Mouse (Mus musculus) left cerebral cortex, adult 8-10 months (tissue): ENCODE data around the gene Phyhipl. TPM values are rescaled to one million over a fixed set of nuclear protein-coding genes. Genes with fewer than 3 reads are reported as not detected.
A peak's percentile ranks its signal among the peaks of the same experiment; 100 is the strongest.

Source experiments
- DNase-seq, 2 experiments: peaks; one replicate each; pipeline ENCODE4 v3.0.0; 2022; ENCODE audit warnings: low spot score in 2 of 2
- total RNA-seq, 4 experiments: library from RNA; stranded (reverse); gene quantifications; 2 replicates each; pipeline ENCODE4 v1.2.4; 2022

Gene Phyhipl
- total RNA-seq, 4 experiments from 2014 or later: 214 to 245 (median 220) TPM

- DNase-seq: peak in 1 of 2 experiments; percentile 4
These were observed 121.8 kb downstream of the Phyhipl start for GRCm38 (mm10) chr10:70533986-70534385.

DNA sequence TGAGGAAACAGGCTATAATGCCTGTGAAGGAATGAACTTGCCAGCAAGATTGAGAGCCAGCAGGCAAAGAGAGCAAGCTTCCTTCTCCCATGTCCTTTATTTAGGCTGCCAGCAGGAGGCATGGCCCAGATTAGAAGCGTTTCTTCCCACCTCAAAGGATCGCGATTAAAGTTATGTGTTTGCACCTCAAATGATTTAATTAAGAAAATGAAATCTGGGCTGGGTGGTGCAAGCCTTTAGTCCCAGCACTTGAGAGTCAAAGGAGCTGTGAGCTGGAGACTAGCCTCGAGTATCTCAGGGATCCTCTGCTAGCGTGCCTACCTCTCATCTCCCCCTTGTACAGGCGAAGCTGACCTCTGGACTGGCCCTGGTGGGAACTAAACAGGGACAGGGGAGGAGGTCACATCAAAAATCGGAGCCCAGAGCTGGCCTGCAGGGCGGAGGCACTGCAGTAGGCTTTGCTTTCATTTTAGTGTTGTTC, 122.4 kb downstream of the Phyhipl start:
- peak in 1 of 2 experiments; percentile 53 for DNase-seq

DNA sequence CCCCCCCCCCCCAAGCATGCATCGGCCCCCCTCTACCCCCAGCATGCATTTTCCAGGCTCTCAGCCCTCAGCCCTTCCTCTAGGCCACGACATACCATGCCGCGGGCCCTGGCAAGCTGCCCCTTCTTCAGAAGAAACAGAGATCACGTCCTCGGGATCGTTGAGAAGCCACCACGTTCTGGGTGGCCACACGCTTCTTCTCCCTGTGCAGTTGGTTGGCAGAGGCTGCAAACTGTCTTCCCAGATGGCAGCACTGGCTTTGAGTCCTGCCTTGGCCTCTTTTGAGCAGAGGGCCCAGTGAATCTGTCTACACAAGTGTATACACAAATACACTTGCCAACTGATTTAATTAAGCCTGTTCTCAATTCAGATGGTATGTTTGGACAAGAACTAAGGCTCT, 123.5 kb downstream of the Phyhipl start:
- peak in 1 of 2 experiments; percentile 46 for DNase-seq

GRCm38 (mm10) chr10:70530185-70530823, 125.5 kb downstream of the Phyhipl start:
- peak in 1 of 2 experiments; percentile 69 for DNase-seq

DNA sequence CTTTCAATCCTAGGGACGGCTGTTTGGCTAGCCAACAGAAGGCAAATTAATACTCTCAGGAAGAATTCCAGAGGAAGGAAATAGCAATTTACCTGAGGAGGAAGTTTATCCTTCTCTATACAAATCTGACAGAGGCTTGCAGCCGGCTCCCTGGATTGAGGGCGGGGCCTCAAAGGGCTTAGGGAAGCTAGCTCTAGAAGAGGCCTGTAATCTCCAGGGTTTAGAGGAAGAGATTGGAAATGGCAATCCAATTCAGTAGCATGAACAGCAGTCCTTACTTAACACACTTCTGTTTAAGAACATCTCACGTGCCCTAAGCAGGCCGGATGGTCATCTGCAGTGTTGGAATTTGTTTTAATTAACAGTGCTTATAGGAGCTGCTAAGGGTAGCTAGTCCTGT, 134.4 kb downstream of the Phyhipl start:
- no peak for DNase-seq

GRCm38 (mm10) chr10:70520143-70521131, 135.3 kb downstream of the Phyhipl start:
- peak; percentile 56 to 63 for DNase-seq

- DNase-seq: peak in 1 of 2 experiments; percentile 66
These were observed 136.1 kb downstream of the Phyhipl start for GRCm38 (mm10) chr10:70519640-70520099.

- no peak for DNase-seq
These were observed 139.1 kb downstream of the Phyhipl start for GRCm38 (mm10) chr10:70516661-70517060.

DNA sequence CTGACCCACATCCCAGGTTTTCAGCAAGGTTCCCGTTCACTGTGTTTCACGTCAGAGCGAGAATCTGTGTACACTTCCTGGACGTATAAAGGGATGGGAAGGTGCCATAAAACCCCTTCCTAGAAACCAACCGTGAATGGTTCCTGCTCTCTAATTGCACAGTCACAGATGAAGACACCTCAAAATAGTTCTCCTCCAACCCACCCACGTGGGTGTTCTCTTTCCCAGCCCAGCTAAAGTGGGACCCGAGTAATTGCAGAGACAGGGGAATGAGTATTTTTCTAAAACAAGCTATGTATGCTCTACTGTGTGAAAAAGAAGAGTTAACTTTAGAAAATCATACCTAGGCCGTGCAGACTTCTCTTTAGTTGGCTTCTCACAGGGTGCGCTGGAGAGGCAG, 140.9 kb downstream of the Phyhipl start:
- DNase-seq: peak in 1 of 2 experiments; percentile 50

DNA sequence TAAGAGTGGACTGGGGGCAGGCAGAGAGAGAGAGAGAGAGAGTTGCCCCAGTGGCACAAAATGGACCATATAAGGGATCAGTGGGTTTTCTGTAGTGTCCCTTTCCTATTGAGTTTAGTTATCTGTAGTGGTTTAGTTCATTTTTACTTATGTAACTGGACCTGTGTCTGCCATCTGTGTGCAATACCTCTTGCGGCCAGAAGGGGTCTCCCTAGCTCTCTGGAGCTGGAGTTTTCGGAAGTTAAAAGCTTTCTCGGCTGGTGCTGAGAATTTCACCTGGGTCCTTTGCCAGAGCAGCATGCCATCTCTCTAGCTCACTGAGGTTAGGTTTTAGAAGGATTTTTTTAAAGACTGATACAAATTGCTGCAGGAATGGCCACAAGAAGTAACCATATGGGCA, 147.9 kb downstream of the Phyhipl start:
- no peak for DNase-seq

Other genes with a start within 250 kb of the Phyhipl start
- 10 to 100 TPM; 48.4 to 57.9 (median 54.1) TPM for gene Fam13c, start 215.5 kb downstream of the Phyhipl start, total RNA-seq